Mouse (Mus musculus) intestine, embryonic 14.5 days (tissue): ENCODE results near the gene Slfn5. TPM values are rescaled to one million over a fixed set of nuclear protein-coding genes. Genes with fewer than 3 reads are reported as not detected.

ENCODE experiments used
- microRNA-seq: library from miRNA; unstranded; fragments of <30 nt; microRNA quantifications from one replicate; pipeline ENCODE4, GENCODE M21; 2016
- polyA plus RNA-seq: library from polyadenylated mRNA; unstranded; fragments of >200 nt; fragmentation: Nextera tagmentation; extraction: Ambion mirVana; gene quantifications from 2 replicates; pipeline ENCODE4 v1.2.1, GENCODE M21; 2014

Slfn5 gene
- polyA plus RNA-seq, 1 experiment from 2014 or later: 1.6 TPM

Small RNA genes within 50 kb of the gene (microRNA-seq; reads per million reads assigned to microRNA genes)
- gene Mir7679: not detected

Other genes starting within 250 kb of the Slfn5 start
- gene Cct6b, start 187.0 kb upstream of the Slfn5 start, polyA plus RNA-seq: 0.19 and 0.28 TPM in 2 replicates
- gene Zfp830, start 187.0 kb upstream of the Slfn5 start, polyA plus RNA-seq: 31.4 and 36.7 TPM in 2 replicates
- 37.4 and 37.6 TPM in 2 replicates for gene Lig3, start 170.2 kb upstream of the Slfn5 start, polyA plus RNA-seq
- 12.1 and 13.5 TPM in 2 replicates for gene Rffl, start 80.1 kb upstream of the Slfn5 start, polyA plus RNA-seq
- gene Rad51d, start 60.7 kb upstream of the Slfn5 start, polyA plus RNA-seq: 14.7 and 15.4 TPM in 2 replicates
- gene Fndc8, start 59.2 kb upstream of the Slfn5 start, polyA plus RNA-seq: 0.11 and 0.22 TPM in 2 replicates
- 40.3 and 42.5 TPM in 2 replicates for gene Nle1, start 42.9 kb upstream of the Slfn5 start, polyA plus RNA-seq
- gene Unc45b, start 40.8 kb upstream of the Slfn5 start, polyA plus RNA-seq: 1.6 TPM in 2 replicates
- 16.9 and 19.5 TPM in 2 replicates for gene Slfn9, start 40.5 kb downstream of the Slfn5 start, polyA plus RNA-seq
- 0.43 and 0.51 TPM in 2 replicates for gene Slfn8, start 69.5 kb downstream of the Slfn5 start, polyA plus RNA-seq
- 4.6 and 5.4 TPM in 2 replicates for gene Slfn2, start 113.8 kb downstream of the Slfn5 start, polyA plus RNA-seq
- not detected in 2 replicates for gene Slfn1, start 165.5 kb downstream of the Slfn5 start, polyA plus RNA-seq
- gene Slfn4, start 223.8 kb downstream of the Slfn5 start, polyA plus RNA-seq: 0.09 and 0.27 TPM in 2 replicates
- 0.85 and 0.89 TPM in 2 replicates for gene Slfn3, start 240.0 kb downstream of the Slfn5 start, polyA plus RNA-seq